Mouse (Mus musculus) T-cell, adult 2 months (primary cell): Measurements from ENCODE around the gene Lax1.
A peak's percentile ranks its signal among the peaks of the same experiment; 100 is the strongest.

Experiments used
- DNase-seq: peaks from one replicate; pipeline ENCODE4 v3.0.0; 2022; ENCODE audit warnings: low spot score

The Lax1 gene

DNA sequence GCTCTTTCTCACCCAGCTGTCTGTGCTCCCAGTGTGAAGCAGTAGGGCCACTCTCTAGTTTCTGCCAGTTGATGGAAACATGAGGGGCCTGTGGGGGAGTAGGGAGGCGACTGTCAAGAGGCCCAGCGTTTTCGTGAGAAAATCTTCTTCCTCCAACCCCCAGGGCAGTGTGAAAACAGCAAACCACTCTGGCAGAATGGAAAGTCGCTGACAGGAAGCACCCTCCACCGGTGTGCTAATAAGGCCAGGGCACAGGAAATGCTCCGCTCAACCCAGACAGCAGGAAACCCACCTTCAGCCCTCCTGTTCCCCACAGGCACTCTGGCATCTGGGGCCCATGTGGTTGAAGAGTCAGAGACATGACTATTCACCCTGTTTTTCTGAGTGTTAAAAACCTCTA is at the start of gene Lax1:
TSS of gene Lax1 (minus strand) at position 212 of the 400 bp plus-strand sequence.
- DNase-seq, result peak; percentile 83

DNA sequence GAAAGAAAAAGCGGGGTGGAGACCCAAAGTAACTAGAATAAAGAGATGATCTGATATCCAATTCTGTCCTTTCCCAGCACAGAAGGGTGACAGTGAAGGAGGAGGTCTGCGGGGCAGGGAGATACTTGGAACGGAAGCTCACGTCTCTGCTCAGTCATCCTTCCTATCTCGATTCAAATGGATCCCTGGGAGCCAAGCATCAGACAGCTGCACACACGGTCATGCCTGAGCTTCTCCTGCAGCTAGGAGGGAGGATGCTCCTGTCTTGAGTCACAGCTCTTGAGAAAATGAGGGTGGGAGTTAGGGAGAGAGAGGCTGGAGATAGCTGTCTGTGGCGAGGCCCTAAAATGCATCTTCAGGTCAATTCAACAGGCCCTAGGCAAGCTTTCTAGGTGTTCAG is 46.8 kb upstream of the Lax1 start:
- DNase-seq, result no peak

- DNase-seq, result peak; percentile 18
Measured at GRCm38 (mm10) chr1:133735995-133736652, 46.2 kb upstream of the Lax1 start.

- DNase-seq, result no peak
Measured at GRCm38 (mm10) chr1:133732814-133733213, 42.9 kb upstream of the Lax1 start.

- DNase-seq, result no peak
Measured at GRCm38 (mm10) chr1:133728339-133728738, 38.4 kb upstream of the Lax1 start.

DNA sequence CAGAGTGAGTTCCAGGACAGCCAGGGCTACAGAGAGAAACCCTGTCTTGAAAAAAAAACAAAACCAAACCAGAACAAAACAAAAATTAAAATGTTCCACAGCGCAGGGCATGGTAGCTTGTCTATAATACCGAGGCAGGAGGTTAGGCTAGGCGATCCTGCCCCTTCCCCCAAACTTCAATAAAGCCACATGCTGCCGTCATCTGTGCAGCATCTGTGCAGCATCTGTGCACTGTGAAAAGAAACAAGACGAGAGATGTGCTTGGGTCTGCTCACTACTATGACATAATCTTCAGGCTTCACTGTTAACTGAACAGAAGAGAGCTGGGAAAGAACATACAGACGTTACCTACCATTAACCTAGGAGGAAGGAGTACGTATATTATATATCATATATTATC is 30.4 kb upstream of the Lax1 start:
- no peak for DNase-seq

- no peak for DNase-seq
Measured at GRCm38 (mm10) chr1:133718786-133719185, 28.9 kb upstream of the Lax1 start.

DNA sequence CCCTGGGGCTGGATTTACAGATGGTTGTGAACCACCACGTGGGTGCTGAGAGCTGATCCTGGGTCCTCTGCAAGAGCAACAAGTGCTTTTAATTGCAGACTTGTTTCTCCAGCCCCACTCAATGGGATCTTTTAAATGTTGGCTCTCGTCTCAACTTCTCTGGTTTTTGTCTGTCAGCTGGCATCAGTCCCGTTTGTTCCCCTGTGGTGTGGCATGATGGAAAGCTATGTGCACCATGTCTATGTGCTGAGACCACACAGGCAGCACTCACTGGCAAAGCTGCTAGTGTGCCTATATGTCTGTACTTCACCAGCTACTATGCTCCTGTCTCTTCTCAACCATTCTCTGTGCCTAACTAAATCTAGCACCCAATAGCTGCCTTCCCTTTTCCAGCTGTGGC is 28.4 kb upstream of the Lax1 start:
- no peak for DNase-seq

GRCm38 (mm10) chr1:133716464-133716863 is 26.6 kb upstream of the Lax1 start:
- peak; percentile 75 for DNase-seq

DNA sequence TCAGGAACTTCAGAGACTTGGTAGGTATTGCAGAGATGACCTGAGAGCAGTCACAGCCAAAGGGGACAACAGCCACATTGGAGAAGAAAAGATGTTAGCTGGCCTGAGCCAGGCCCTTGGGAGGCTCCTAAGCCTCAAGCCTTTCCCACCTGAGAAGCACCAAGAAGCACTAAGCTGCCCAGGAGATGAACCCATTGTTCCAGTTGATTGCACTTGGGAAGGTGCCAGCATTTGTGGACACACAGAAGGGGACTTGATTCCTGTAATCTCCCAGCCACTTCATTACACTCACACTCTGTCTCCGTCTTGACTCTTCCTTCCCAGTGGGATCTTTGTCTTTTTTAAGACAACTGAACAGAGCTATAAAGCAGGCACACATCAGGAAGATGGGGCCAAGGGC is 25.3 kb upstream of the Lax1 start:
- DNase-seq, result no peak

DNA sequence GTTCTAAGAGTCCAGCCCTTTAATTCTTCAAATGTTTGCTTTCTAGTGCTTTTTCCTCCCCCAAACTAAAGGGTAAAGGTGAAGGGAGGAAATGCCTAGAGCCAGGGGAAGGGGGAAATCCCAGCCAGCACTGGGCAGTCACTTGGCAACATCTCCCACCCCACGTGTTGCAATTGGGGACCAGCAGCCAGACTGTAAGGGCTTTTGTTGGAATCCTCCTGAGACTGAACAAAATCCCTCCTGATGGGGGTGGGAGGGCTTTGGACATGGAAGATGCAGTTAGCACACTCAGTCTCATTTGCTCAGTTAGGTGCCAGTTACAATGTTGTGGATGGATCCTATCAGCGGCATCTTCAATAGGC is 23.1 kb upstream of the Lax1 start:
- DNase-seq, result no peak

- no peak for DNase-seq
Measured at GRCm38 (mm10) chr1:133712288-133713008, 22.5 kb upstream of the Lax1 start.

- DNase-seq, result peak; percentile 65
Measured at GRCm38 (mm10) chr1:133711376-133711775, 21.5 kb upstream of the Lax1 start.

- no peak for DNase-seq
Measured at GRCm38 (mm10) chr1:133710895-133711294, 21.0 kb upstream of the Lax1 start.

DNA sequence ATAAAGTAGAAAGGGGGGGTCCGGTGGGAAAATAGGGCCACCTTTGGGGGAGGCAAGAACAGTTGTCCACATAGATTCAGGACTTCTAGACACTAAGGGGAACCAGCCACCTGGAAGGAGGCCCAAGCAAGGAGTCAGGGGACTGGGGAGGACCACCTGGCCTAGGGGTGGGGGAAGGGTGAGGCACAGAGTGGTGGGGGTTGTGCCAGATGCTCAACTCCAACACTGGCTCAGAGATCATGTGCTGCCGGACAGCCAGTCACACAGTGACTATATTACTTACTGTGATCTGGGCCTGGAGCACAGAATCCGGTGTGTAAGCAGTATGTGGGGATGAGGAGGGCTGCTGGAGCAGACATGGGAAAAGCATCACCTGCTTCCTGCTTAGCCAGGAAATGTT is 19.4 kb upstream of the Lax1 start:
- DNase-seq, result no peak

- DNase-seq, result peak; percentile 46
Measured at GRCm38 (mm10) chr1:133701824-133702223, 11.9 kb upstream of the Lax1 start.

- DNase-seq, result no peak
Measured at GRCm38 (mm10) chr1:133697935-133698620, 8.2 kb upstream of the Lax1 start.

DNA sequence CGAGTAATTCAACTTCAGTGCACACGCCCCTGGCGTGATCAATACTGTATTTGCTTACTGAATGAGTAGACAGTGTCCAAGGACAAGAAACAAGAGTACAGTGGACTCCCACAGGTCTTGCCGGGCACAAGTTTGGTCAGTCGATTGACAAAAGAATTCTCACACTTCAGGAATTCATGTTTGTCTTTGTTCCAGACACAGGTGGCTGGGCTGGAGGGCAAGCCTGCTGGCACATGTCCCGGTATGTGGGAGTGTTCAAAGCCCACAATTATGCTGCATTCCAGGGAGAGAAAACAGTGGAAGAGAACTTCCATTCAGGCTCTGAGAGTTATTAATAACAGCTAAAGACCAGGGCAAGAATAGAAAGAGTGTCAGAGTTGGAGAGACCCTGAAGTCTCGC is 6.0 kb upstream of the Lax1 start:
- no peak for DNase-seq

- peak; percentile 43 for DNase-seq
Measured at GRCm38 (mm10) chr1:133694876-133695275, 5.0 kb upstream of the Lax1 start.

DNA sequence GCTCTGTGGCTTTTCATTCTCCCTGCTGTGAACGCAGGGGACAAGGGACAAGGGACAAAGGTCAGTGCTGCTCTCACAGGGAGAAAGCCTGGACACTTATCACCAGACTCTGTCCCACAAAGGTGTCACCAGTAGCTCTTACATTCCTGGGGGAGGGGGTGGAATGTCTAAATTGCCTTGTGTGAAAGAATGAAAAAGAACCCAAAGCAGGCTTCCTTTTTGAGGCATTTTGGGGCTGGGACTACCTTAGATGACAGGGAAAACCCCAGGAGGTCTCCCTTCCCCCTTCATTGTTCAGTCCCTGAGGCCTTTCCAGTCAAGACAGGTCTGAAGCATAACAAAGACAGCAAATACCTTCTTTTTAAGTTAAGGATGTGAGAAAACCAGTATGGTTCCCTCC is 4.4 kb upstream of the Lax1 start:
- DNase-seq, result no peak

DNA sequence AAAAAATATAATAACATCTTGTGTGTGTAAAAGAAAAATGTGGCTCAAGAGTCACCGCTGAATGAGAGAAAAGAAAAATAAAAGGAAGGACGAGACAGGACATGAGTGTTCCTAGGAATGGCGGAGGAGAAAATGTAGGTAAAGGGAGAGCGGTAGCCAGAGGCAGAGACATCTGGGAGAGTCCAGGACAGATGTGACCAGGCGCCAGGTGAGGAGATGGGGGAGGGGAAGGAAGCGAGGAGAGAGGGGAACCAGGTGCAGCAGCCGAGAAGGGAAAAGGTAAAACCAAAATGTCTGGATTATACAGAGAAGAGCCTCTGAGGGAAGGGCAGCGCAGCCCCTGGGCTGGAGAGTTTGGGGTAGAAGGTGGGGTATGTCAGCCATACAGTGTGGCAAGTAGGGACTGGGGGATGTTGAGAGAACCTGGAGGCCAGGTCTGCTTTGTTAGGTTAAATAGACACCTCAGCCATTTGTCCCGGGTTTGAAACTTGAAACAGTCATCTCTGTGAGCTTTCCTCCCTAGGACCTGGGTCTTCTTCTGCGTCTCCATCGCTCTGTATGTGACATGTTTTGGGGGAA is 3.7 kb upstream of the Lax1 start:
- no peak for DNase-seq

- no peak for DNase-seq
Measured at GRCm38 (mm10) chr1:133692195-133692594, 2.3 kb upstream of the Lax1 start.

DNA sequence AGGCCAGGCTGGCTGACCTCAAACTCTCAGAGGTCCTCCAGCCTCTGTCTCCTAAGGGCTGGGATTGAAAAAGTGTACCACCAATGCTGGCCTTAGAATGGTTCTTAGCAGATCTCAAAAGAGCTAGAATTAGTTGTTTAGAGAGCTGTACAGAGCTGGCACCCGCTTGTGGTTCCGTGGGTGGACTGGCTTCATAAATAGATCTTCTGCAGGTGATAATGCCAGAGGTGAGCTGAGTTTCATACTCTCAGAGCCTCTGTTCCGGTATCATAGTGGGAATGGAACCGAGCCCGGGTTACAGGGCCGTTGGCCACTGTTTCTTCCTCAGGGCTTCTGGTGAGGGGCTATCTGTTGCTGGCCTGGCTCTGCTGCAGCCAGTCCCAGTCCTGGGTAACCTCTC is 1.1 kb upstream of the Lax1 start:
- DNase-seq, result no peak
